Mouse (Mus musculus): ENCODE results near the gene Dbn1. TPM values are rescaled to one million over a fixed set of nuclear protein-coding genes. Genes with fewer than 3 reads are reported as not detected.

The Dbn1 gene
- total and polyA plus RNA-seq, 2 experiments from 2014 or later, result 619 TPM

DNA sequence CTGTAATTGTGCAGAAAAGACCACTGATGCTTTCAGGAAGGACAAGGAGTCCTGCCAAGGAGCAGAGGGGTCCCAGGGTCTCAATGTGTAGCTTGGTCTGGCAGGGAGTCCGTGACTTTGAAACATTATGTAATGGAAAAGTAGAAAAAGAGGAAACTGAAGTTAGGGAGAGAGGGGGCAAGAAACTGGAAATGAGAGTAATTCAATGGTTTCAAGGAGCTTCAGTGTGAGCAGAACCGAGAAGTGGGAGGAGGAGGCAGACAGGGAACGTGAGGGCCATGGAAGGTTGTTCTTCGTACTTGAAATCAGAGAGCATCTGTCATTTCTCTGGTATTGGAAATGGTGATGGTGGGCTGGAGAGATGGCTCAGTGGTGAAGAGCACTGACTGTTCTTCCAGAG is 31.7 kb upstream of the Dbn1 start:
- Histone ChIP-seq H3K4me1 (ENCODE audit: insufficient read depth) (no peaks in the 10 kb centered on the region), H3K27ac (ENCODE audit: low read depth, low read length) (no peak overlapping the region), H3K9me3 (ENCODE audit: low read length) (no peaks in the 10 kb centered on the region), H3K4me3 (ENCODE audit: low read depth, low read length) (no peak overlapping the region), H3K9ac (no peak overlapping the region), H3K36me3 (ENCODE audit: insufficient read depth) (no peaks in the 10 kb centered on the region), H3K4me2 (ENCODE audit: low read depth) (no peak overlapping the region), H3K27me3 (ENCODE audit: insufficient read depth, low read length) (no peaks in the 10 kb centered on the region)
- DNase-seq (no peak), ATAC-seq (no peak)
- 75% methylated on average over 4 of the region's 4 CpGs for WGBS
- no peak for TF ChIP-seq CTCF (IDR thresholded peaks at IDR 0.05; ENCODE audit: low read depth)

DNA sequence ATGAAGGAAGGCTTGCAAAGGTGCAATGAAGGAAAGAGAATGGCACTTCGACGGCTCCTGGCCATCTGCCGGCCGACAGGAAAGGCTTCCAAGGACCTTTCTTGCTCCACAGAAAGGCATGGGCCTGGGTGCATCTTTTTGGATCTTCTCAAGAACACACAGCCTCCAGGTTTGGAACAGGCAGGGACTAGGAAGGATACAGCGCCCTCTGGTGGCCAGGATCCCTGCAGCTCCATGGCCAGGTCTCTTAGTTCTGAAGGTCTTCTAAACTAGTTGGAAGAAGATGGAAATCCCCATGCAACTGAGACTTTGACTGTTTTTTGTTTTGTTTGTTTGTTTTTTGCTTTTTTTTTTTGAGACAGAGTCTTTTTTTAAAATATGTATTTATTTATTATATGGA is 29.0 kb upstream of the Dbn1 start:
- no peak overlapping the region for H3K4me2 ChIP-seq (ENCODE audit: low read depth)
- H3K27ac ChIP-seq (ENCODE audit: low read depth, low read length), result no peak overlapping the region
- TF ChIP-seq CTCF (IDR thresholded peaks at IDR 0.05; ENCODE audit: low read depth), result peak; percentile 96
- WGBS, result 2% methylated on average over 5 of the region's 5 CpGs
- no peaks in the 10 kb centered on the region for H3K36me3 ChIP-seq (ENCODE audit: insufficient read depth)
- H3K4me1 ChIP-seq (ENCODE audit: insufficient read depth), result peaks cover 7% of the 10 kb centered on the region; the same call in 1 of the 2 replicates
- DNase-seq (peak; percentile 92), ATAC-seq (peak; percentile 49; the same call in 1 of the 2 replicates)
- no peaks in the 10 kb centered on the region for H3K9me3 ChIP-seq (ENCODE audit: low read length)
- no peak overlapping the region for H3K9ac ChIP-seq
- H3K4me3 ChIP-seq (ENCODE audit: low read depth, low read length), result no peak overlapping the region
- H3K27me3 ChIP-seq (ENCODE audit: insufficient read depth, low read length), result no peaks in the 10 kb centered on the region

DNA sequence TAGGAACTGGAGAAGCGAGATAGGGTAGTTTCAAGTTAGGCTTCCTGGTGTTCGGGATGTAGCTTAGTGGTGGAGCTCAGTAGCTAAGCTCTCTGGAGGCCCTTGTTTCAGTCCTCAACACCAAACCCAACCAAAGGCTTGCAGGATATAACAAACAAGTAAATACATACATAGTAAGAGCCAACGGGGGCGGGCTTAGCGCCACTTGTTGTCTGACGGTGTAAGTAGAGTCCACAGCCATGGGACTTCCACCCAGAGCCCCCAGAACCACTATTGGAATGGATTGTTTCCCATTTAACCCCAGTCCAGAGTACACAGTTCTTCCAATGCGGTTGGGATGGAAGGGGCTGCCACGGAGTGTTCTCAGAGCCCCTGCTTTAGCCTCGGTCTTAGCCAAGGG is 25.9 kb upstream of the Dbn1 start:
- peaks cover 20% of the 10 kb centered on the region; the same call in 1 of the 2 replicates for H3K4me1 ChIP-seq (ENCODE audit: insufficient read depth)
- 36% methylated on average over 9 of the region's 9 CpGs for WGBS
- ATAC-seq (no peak), DNase-seq (no peak)
- peaks cover 12% of the 10 kb centered on the region for H3K36me3 ChIP-seq (ENCODE audit: insufficient read depth)
- peak overlapping the region; percentile 79; the same call in 1 of the 2 replicates for H3K9ac ChIP-seq
- no peaks in the 10 kb centered on the region for H3K27me3 ChIP-seq (ENCODE audit: insufficient read depth, low read length)
- no peak for TF ChIP-seq CTCF (IDR thresholded peaks at IDR 0.05; ENCODE audit: low read depth)
- H3K27ac ChIP-seq (ENCODE audit: low read depth, low read length), result 0 out of 2 replicates have a peak overlapping the region, but pooled peaks have one; percentile 35
- H3K9me3 ChIP-seq (ENCODE audit: low read length), result no peaks in the 10 kb centered on the region
- peak overlapping the region; percentile 82 for H3K4me3 ChIP-seq (ENCODE audit: low read depth, low read length)
- peak overlapping the region; percentile 91 for H3K4me2 ChIP-seq (ENCODE audit: low read depth)

DNA sequence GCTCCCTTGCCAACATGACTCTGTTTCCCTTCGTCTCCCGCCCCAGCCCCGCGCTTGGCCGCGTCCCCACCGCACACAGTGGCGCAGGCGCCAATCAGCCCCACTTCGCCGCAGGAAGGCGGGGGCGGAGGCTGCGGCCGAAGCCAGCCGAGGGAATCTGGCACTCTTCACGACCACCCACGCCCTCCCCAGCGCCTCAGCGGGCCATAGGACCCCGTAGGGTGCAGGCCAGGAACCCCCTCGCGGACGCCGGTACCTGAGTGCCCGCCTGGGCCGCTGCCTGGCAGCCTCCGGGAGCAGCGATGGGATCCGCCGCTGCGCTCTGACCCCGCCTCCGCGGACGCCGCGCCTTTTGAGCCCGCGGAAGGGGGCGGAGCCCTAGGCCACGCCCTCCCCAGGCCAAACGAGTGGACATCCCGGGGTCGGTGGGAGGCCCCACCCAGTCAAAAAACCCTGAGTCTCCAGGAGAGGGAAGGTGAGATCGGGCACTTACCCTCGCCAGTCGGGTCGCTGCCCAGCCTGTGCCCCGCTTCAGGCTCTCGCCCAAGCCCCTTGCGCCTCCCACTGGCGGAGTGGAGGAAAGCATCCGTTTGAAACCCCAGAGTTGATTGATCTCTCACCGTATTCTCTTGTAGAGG is 25.3 kb upstream of the Dbn1 start, which contains the start of gene Pdlim7:
Gene Pdlim7 (minus strand): TSS at position 566 of the 638 bp plus-strand sequence.
- H3K4me2 ChIP-seq (ENCODE audit: low read depth), result peak within 1 kb of the TSS; percentile 91
- H3K27me3 ChIP-seq (ENCODE audit: insufficient read depth, low read length), result no peaks in the 10 kb centered on the region
- peak; percentile 91 for TF ChIP-seq CTCF (IDR thresholded peaks at IDR 0.05; ENCODE audit: low read depth)
- peaks cover 17% of the 10 kb centered on the region for H3K36me3 ChIP-seq (ENCODE audit: insufficient read depth)
- H3K9ac ChIP-seq, result peak within 1 kb of the TSS; percentile 79
- WGBS, result under 1% methylated on average over 52 of the region's 55 CpGs
- ATAC-seq, result peak; percentile 80
- peak within 1 kb of the TSS; percentile 80 for H3K27ac ChIP-seq (ENCODE audit: low read depth, low read length)
- peak; percentile 89 for DNase-seq
- peaks cover 20% of the 10 kb centered on the region; the same call in 1 of the 2 replicates for H3K4me1 ChIP-seq (ENCODE audit: insufficient read depth)
- peak within 1 kb of the TSS; percentile 82 for H3K4me3 ChIP-seq (ENCODE audit: low read depth, low read length)
- H3K9me3 ChIP-seq (ENCODE audit: low read length), result no peaks in the 10 kb centered on the region

DNA sequence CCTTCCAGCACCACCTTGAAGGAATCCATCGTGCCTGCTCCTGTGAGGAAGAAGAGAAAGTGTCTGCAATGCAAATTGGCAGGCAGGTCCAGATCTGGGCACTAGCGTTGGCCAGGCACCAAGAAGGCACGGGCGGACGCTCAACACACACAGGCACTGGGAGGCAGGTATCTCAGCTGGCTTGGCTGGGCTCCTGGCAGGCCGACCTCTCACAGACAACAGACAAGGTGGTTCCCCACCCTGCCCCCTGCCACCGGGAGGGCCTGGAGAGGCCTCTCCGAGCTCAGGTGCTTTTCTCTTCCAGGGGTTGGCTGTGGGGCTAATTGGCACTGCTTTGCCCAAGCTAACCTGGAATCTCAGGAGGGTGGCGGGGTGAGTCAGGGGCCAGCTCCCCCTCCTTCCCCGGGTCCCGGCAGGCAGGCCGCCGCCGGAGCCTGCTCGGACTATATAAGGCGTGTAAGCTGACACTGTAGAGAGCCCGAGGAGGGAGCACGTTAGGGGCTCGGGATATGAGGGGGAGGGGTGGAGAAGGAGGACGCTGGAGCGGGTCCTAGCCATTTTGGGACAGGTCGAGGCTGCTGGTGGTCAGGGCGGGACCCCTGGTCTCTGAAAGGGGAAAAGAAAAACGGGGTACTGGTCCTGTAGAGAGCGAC is 24.6 kb upstream of the Dbn1 start:
- peak overlapping the region; percentile 82 for H3K4me3 ChIP-seq (ENCODE audit: low read depth, low read length)
- peak; percentile 33 for ATAC-seq
- H3K9me3 ChIP-seq (ENCODE audit: low read length), result no peaks in the 10 kb centered on the region
- peak overlapping the region; percentile 91 for H3K4me2 ChIP-seq (ENCODE audit: low read depth)
- no peak for TF ChIP-seq CTCF (IDR thresholded peaks at IDR 0.05; ENCODE audit: low read depth)
- peak overlapping the region; percentile 80; the same call in 1 of the 2 replicates for H3K27ac ChIP-seq (ENCODE audit: low read depth, low read length)
- no peaks in the 10 kb centered on the region for H3K27me3 ChIP-seq (ENCODE audit: insufficient read depth, low read length)
- DNase-seq, result peak; percentile 46
- 4% methylated on average over 25 of the region's 25 CpGs for WGBS
- H3K4me1 ChIP-seq (ENCODE audit: insufficient read depth), result peaks cover 20% of the 10 kb centered on the region; the same call in 1 of the 2 replicates
- H3K36me3 ChIP-seq (ENCODE audit: insufficient read depth), result peaks cover 20% of the 10 kb centered on the region
- peak overlapping the region; percentile 79 for H3K9ac ChIP-seq

DNA sequence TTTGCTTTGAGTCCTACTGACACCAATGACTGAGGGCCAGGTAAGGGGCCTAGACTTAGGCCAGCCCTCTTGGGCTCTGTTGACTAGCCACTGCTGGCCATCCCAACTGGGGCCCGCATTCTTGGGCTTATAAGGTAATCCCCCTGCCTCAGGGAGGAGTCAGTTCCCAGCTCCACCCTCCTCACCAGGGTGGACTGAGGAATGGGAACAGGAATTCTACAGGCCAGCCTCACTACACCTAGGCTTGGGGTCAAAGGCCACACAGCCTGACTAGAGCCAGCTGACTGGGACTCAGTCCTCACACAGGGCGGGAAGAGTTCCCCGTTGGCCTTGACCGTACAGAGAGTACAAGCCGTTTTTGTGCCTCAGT is 23.6 kb upstream of the Dbn1 start:
- Histone ChIP-seq H3K9me3 (ENCODE audit: low read length) (no peaks in the 10 kb centered on the region), H3K9ac (no peak overlapping the region), H3K27ac (ENCODE audit: low read depth, low read length) (no peak overlapping the region), H3K4me2 (ENCODE audit: low read depth) (peak overlapping the region; percentile 91; the same call in 1 of the 2 replicates), H3K27me3 (ENCODE audit: insufficient read depth, low read length) (no peaks in the 10 kb centered on the region), H3K36me3 (ENCODE audit: insufficient read depth) (peaks cover 30% of the 10 kb centered on the region), H3K4me3 (ENCODE audit: low read depth, low read length) (no peak overlapping the region), H3K4me1 (ENCODE audit: insufficient read depth) (peaks cover 20% of the 10 kb centered on the region; the same call in 1 of the 2 replicates)
- DNase-seq (no peak), ATAC-seq (no peak)
- WGBS, result 39% methylated on average over 5 of the region's 5 CpGs
- no peak for TF ChIP-seq CTCF (IDR thresholded peaks at IDR 0.05; ENCODE audit: low read depth)
